Mouse (Mus musculus) heart, postnatal 10 days (tissue): ENCODE data around the gene Fam110a. TPM values are rescaled to one million over a fixed set of nuclear protein-coding genes. Genes with fewer than 3 reads are reported as not detected.

Experiments used
- DNase-seq, 2 experiments: peaks; one replicate each; pipeline ENCODE4 v3.0.0; 2021
- intact Hi-C: fragments of 180-260 bp; cut with DNase I; formaldehyde crosslinking; loops from one replicate; pipeline ENCODE4 v1.15.1; 2025
- total RNA-seq, 2 experiments: library from RNA; stranded (reverse); gene quantifications; 2 replicates each; pipeline ENCODE4 v1.2.3; 2021

The Fam110a gene
- 1 to 10 TPM; 5.7 to 7.3 TPM for total RNA-seq

DNA sequence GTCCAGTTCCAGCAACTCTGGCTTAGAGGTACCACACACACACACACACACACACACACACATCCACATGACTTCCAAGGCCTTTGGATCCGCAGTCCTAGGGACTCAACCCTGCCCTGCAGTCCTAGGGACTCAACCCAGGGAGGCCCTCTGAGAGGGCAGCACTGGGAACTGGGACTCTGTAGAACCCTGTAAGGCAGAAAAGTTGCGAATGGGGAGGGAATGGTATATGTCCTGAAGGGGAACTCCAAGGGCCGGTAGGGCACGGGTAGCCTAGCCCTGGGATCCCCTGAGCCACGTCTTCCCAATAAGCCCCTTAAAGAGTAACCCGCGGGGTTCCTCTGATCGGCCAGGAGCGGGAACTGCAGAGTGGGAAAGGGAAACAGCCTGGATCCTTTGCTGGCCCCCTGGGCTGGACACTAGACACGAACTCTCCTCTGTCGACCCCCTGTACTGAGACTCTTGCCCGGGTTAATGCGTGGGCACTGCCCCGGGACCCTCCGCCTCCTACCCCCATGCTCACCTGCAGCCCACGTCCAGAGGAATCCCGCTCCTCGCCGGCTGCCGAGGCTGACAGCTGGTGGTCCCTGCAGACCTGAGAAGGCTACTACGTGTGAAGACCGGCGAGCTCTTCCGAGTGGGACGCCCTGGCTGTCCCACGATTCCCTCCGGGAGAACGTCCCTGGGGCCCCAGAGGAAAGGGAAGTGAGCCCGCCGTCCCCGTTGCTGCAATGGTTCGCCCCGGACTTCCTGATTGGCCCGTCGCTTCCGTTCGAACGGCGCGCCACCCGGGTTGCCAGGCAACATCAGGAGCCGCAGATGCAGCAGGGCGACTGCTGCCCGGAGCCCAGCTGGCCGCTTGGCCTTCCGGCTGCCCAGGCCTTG lies at the start of gene Fam110a:
Gene Fam110a (minus strand): TSS at position 750 of the 885 bp plus-strand sequence.
- intact Hi-C loops, result no loop called here
- peak; percentile 95 to 97 for DNase-seq

DNA sequence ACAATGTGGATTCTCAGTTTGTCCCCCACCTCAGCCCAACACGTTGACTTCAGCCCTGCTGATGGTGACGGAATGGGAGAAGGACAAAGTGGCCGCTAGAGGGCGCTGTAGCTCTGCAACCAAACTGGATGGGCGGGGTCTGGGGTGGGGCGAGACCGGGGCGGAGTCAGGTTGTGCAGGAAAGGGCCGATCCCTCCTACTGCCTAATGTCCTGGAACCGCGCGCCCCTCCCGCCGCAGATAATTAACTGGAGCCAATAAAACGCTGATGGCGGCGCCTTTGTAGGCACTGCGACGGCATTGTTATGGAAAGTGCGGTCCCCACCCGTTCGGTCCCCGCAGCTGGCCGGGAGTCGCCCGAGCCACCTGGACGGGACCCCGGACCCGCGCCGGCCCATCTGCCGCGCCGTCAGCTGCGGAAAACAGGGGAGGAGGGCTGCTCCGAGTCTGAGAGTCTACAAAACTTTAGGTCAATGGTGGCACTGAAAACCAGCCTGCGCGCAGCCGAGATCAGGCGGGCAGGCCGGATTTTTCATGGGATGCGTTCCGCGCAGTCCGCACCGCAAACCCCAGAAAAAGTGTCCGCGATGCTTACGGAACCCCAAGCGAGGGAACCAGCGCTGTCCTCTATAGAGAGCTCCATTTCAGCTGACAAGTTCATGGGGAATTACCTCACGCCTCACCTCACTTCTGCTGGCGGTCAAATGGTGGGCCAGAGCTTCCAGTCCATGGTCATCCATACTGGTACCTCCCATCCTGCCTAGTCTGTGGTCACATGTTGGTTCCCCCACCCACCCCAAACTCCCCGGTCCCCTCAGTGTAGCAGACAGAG lies 49.4 kb upstream of the Fam110a start:
- intact Hi-C loops, result loop anchor here (2.0 to 5.0 kb wide), 4 partner anchors 58 to 339 kb away; partner anchors contain the start of gene Srxn1

DNA sequence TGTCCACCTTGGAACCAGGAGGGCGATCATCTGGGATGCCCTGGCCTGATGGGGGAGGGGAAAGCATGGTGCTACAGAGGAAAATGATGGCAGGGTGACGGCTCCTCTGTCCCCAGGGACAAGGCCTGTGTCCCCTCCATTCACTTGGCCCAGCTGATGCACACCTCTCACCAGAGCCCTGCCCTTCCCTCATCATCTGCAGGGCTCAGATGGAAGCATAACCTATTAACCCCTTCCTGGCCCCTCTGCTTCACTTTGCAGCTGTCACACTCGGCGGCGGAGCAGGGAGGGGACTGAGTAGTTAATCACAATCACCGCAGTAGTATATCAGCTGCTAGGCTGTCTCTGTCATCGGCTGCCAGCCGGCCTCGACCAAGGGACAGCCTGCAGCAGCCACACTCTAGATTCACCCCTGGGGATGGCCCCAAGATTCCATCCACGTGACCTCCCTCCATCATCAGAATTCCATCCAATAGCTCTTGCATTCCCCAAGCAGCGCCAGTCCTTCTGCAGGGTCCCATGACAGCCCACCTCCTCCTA lies 44.9 kb upstream of the Fam110a start:
- no peak for DNase-seq
- intact Hi-C loops, result loop anchor here (5.0 kb wide), 1 partner anchor 62 kb away; no protein-coding TSS in a partner anchor

More for the DNA sequence above, 49.4 kb upstream of the Fam110a start:
- DNase-seq, result peak; percentile 86 to 92

DNA sequence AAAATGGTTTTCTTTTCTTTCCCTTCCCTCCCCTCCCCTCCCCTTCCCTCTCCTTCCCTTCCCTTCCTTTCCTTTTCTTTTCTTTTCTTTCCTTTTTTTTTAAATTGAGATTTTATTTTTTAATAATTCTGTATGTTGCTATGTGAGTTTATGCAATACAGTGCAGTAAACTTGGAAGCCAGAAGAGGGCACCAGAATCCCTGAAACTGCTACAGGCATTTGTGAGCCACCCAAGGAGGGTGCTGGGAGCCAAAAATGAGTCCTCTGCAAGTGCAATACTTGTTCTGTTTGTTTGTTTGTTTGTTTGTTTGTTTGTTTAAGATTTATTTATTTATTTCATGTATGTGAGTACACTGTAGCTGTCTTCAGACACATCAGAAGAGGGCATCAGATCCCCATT lies 42.0 kb upstream of the Fam110a start:
- DNase-seq, result no peak
- intact Hi-C loops, result no loop called here

DNA sequence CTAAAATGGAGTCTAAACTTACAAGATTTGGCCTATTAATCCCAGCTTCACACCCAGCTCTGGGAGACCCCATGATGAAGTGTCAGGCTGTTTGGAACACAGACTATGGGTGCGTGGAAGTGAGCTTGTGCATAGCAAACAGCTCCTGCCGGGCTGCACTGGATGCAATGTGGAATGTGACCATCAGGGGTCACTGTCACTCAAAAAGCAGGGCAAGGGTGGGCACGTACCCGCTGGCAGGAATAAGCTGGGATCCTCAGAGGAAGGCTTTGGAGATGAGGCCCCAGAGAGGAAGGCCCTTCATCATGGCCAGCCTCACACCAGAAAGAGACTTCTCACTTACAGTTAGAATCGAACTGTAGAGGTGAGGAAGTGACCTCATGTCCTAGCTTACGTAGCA lies 40.2 kb upstream of the Fam110a start:
- DNase-seq, result peak; percentile 41 to 70
- intact Hi-C loops, result no loop called here

DNA sequence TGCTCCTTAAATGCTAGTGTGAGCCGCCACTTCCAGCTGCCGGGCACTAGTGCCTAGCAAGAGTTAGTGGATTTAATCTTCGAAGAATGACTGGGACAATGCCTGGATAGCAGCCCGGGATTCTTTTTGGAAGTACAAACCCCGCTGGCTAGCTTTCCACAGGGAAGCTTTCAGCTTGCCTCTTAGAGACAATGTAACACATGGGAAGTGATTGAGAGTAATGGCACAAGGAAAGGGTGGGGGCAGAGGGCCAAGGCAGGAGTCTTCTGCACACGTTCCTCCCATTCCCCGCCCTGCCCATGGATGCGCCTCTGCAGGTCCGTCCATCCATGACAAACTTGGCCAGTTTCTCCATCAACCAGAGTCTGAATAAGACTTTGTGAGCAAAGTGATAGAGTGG lies 36.6 kb upstream of the Fam110a start:
- peak in 1 of 2 experiments; percentile 25 for DNase-seq
- intact Hi-C loops, result no loop called here

DNA sequence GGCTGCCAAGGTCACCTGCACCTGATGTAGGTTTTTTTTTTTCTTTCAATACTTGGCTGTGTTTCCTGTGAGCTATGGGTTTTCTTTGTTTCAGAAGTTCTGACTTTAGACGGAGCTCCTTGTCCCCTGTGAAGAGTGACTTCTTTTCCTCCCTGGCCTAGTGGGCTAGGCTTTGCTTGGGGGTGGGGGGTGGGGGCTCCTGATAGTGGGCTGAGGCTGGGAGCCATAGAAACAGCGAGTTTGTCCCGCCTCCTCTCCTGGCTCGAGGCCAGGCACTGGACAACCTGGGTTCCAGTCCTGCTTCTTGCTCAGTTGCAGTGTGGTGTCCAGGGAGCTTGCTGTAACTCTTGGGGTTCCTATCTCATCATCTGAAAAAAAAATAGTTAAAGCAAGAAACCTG lies 36.0 kb upstream of the Fam110a start:
- intact Hi-C loops, result no loop called here
- DNase-seq, result no peak

DNA sequence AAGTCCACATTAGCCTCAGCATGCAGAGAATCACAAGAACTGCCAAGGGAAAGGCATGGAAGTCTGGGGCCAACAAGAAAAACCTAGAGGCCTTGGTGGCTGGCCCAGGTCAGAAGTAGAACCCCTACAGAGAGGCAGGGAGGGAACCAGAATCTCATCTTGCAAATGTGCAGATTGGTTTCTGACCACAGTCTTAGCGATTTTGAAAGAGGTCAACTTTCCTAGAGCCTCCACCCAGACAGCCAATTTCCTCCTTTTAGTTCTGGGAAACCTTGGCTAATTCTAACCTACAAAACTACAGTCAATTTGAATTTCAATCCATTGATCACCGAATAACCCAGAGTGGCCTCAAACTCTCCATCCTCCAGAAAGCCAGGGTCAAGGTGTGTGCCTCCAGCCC lies 32.7 kb upstream of the Fam110a start:
- no peak for DNase-seq
- intact Hi-C loops, result no loop called here

DNA sequence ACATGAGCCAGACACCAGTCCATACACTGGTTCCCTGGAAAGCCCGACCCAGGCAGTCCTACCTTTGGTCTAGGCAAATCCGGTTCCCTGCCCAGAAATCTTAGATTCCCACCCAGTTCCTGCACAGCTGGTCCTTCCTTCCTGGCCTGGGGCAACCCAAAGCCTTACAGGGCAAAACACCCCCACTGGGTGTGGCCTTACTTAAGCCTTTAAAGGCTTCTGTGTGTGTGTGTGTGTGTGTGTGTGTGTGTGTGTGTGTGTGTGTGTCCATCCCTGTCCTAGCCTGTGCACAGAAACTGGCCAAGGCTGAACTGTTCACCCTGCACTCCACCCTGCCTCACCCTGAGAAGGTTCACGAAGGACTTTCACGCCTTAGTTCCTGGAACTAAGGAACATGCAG lies 32.2 kb upstream of the Fam110a start:
- no peak for DNase-seq
- intact Hi-C loops, result no loop called here

DNA sequence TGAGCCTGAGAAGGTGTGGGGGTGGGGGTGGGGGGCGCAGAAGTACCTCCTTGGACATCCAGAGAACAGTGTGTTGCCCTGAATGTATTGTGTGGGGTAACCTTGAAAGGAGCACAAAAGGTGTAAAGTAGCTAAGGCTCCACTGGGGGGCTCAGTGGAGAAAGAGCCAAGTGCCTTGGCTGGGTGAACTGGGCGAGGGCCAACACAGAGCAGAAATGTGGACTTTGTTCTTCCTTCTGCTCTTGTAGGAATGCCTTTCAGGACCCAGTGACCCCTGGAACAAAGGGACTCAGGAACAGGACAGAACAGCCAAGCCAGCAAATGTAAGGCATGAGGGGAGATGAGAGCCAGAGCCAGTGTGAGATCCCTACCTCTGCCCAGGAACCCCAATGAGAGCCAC lies 31.7 kb upstream of the Fam110a start:
- intact Hi-C loops, result no loop called here
- DNase-seq, result no peak

DNA sequence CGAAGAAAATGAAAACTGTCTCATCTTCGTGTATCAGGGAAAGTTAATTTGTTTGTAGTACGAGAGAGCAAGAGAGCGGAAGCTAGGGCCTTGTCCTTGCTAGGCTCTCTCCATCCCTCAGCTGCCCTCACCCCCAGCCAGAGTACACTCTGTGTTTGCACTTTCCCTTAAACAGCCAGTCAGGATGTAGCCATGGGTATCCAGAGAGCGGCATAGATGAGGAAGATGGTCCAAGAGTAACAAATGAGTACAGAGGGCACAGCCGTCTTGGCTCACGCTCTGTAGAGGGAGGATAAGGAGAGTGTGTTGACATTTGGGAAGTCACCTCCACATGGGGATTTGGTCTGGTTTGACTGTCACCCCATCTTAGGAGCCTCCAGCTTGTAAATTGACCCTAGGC lies 30.6 kb upstream of the Fam110a start:
- intact Hi-C loops, result no loop called here
- DNase-seq, result no peak

DNA sequence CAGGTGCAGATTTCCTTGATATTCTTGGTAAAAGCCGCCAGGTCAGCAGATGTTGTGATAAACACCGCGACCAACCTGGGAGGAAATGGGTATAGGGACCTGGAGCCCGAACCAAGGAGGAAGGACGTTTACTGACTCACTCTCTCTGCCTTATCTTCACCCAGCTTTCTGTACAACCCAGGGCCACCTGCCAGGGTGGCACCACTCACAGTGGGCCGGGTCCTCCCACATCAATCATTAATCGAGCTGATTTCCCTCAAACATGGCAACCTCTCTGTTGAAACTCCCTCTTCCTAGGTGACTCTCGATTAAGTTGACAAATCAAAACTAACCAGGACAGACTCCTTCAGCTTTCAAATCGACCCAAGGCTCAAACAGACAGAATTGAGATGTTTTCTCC lies 30.2 kb upstream of the Fam110a start:
- intact Hi-C loops, result no loop called here
- DNase-seq, result no peak

DNA sequence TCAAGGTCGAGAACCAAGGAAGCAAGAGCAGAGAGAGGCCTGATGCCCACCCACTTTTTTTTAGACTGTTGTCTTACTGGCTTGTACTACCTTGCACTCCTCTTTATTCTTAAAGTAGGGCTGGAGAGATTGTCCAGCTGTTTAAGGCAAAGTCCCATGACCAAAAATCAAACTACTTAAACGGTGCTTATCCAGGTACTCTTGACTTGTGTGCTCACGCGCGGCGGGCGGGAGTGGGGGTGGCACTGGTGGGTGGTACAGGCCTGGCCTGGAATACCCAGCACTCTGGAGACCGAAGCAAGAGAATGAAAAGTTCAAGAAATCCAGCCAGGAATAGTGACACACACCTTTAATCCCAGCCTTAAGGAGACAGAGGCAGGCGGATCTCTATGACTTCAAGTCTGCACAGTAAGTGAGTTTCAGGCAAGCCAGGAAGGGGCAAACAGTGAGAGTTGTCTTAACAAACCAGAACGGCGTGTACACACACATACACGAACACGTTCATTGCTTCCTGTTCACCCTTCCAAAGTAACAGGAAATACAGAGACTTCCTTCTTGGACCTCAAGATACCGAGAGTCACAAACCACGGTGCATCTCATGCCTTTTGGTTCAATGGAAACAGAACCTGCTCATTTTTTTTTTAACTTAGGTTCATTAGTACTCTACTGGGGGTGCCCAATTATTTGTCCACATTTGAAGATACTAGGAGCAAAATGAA lies 29.2 kb upstream of the Fam110a start:
- intact Hi-C loops, result no loop called here
- DNase-seq, result no peak

DNA sequence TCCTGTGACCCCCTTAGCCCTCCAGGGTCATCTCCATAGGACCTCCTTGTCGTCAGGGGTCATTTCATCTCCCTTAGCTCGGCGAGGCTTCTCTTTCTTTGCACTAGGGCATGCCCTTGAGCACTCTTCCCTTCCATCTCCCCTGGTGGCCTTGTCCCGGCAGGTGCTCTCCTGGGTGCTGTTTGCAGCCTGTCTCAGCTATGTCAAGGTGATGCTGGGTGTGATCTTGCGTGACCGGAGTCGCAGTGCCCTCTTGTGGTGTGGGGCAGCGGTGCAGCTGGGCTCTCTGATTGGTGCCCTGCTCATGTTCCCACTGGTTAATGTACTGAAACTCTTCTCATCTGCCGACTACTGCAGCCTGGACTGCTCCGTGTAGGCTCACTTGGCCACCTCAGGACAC lies 27.8 kb upstream of the Fam110a start:
- no peak for DNase-seq
- intact Hi-C loops, result no loop called here

DNA sequence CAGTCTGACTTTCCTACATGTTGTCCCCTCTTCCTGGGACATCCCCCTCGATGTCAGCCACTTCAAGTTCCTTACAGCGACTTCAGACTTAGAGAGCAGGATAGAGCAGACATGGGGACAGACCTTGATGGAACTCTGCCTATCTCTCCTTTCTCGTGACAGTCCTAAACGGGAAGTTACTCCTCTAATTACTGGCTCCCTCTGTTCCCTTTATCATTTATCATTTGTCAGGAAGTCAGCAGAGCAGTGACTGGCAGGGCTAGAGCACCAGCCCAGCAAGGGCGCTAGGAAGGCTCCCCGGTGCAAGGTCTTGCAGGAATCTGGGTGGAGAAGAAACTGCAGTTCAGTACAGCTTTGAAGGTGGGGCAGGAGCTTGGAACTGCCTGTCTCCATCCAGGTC lies 22.5 kb upstream of the Fam110a start:
- intact Hi-C loops, result no loop called here
- no peak for DNase-seq

DNA sequence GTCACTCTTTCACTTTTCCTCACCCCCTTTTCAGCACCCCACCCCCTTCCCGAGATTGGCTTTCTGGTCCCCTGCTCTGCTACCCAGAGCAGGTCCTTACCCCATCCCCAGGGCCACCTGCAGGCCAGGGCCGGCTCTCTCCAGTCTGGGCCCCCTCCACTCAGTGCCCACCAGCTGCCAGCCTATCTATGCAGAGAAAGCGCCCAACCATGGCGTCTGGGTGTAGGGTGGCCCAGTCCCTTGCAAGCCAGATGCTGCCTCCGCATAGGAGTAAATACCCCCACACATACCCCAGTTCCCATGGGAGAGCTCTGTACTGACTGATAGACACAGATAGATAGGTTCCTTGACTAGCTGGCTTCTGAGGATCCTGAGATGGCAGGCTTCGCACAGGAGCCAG lies 20.7 kb upstream of the Fam110a start:
- no peak for DNase-seq
- intact Hi-C loops, result no loop called here

DNA sequence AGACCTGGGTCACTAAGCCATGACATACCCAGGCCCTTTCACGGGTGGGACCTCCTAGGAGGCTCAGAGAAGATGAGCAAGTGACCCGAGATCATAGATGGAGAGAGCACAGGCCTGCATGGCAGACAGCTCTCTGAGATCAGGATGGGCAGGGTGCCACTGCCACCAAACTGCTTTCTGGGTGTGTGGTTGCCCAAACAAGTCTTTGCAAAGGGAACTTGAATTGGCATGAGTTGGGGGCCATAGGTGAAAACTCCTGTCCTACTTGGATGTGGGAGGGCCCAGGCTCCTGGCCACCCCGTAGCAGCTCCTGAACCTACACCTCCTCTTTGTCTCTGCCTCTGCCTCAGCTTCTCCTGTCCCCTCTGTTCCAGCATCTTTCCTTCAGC lies 20.3 kb upstream of the Fam110a start:
- intact Hi-C loops, result no loop called here
- DNase-seq, result no peak

DNA sequence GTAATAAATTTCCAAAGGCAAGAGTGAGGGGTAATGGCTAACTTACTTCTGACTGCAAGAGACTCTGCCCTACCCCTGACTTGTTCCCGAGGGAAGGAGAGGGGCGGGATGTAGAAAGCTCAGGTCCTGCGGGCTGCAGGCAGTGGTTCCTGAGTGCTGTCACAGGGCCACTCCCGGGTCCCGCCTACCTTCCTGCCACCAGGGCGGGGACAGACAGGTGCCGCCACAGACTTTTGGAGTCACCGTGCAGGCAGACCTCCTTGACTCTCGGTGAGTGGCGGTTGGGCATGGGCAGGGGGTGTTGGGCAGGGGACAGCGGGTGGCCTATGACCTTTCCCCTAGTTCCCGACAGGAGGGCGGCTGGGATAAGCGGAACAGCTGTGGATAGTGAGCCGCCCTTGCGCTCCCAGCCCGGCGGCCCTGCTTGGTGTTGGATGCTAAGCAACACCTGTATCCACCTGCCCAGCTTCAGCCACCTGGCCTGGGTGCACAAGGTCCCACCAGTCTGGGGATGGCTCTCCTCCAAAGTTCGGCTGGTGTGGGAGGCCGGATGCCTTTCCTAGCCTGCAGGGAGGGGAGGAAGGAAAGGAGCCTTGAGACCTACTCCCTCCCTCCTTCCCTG lies 19.8 kb upstream of the Fam110a start:
- no peak for DNase-seq
- intact Hi-C loops, result loop anchor here (10.0 kb wide), 1 partner anchor 255 kb away; the partner anchor contains the start of gene Psmf1

DNA sequence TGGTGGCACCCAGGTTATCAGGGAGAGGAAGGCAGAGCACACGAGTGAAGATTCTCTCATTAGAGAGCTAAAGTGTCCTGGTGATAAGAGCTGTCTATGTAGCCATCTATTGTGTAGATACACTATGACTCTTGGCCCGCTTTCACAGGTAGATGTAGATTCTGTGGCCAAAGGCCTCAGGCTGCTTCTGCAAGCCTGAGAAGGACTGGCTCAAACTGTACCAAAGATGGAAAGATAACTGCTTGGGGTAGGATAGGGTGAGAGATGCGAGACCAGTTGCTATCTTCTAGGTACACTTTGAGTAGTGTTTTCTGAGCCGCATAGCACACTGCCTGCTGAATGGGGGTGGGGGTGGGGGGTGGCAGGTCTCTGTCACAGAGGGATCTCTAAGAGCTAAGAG lies 18.9 kb upstream of the Fam110a start:
- no peak for DNase-seq
- intact Hi-C loops, result loop anchor here (10.0 kb wide), 1 partner anchor 254 kb away; the partner anchor contains the start of gene Psmf1

DNA sequence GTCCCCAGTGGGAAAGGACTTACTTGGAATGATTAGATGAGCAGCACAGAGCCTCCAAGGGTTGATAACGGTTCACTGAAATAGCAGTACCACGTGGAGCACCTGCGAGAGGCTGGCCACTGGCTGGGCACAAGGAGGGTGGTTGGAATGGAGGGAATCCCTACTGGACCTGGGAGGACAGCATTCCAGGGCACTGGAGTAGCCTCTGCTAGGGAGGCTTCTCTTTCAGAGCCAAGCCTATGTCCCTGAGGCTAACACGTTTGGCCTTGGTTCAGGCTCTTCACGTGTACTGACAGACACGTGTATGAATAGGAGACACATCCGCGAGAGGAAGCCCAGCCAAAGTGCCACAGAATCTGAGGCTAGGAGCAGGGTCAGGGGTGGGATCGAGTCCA lies 18.5 kb upstream of the Fam110a start:
- intact Hi-C loops, result loop anchor here (10.0 kb wide), 1 partner anchor 254 kb away; the partner anchor contains the start of gene Psmf1
- peak in 1 of 2 experiments; percentile 21 for DNase-seq
